Mouse (Mus musculus) mouse trophoblast stem cell (cell line): ENCODE measurements around the gene Cux2.
"Not testable (repeated sequence)": the region's sequence is repeated elsewhere in the genome, so short reads cannot be mapped to it uniquely, and the experiment has no call there.

Experiments
- in situ Hi-C, 2 experiments: fragments of 300-500 bp; cut with MseI, MboI; formaldehyde crosslinking; loops; 2 replicates in 1 of 2; 3 replicates in 1 of 2; pipeline ENCODE4 v1.15.1; 2025

The Cux2 gene

GRCm38 (mm10) chr5:121875041-121875440, 174.9 kb downstream of the Cux2 start:
- in situ Hi-C loops: loop anchor here in 1 of 2 experiments (10.0 kb wide), 1 partner anchor 210 kb away; no protein-coding TSS in a partner anchor

GRCm38 (mm10) chr5:121872158-121872557, 177.7 kb downstream of the Cux2 start:
- in situ Hi-C loops: loop anchor here in 1 of 2 experiments (5.0 to 10.0 kb wide), 2 partner anchors 185 to 213 kb away; no protein-coding TSS in a partner anchor

GRCm38 (mm10) chr5:121871515-121872030, 178.3 kb downstream of the Cux2 start:
- in situ Hi-C loops: loop anchor here in 1 of 2 experiments (5.0 to 10.0 kb wide), 2 partner anchors 186 to 213 kb away; no protein-coding TSS in a partner anchor

GRCm38 (mm10) chr5:121870832-121871231, 179.1 kb downstream of the Cux2 start:
- in situ Hi-C loops: loop anchor here in 1 of 2 experiments (5.0 to 10.0 kb wide), 2 partner anchors 186 to 214 kb away; no protein-coding TSS in a partner anchor

GRCm38 (mm10) chr5:121867963-121868362, 181.9 kb downstream of the Cux2 start:
- in situ Hi-C loops: no loop called here

- in situ Hi-C loops: no loop called here
These were observed 185.6 kb downstream of the Cux2 start for GRCm38 (mm10) chr5:121864330-121864729.

GRCm38 (mm10) chr5:121861964-121862363, 187.9 kb downstream of the Cux2 start:
- in situ Hi-C loops: no loop called here

- in situ Hi-C loops: no loop called here
These were observed 191.5 kb downstream of the Cux2 start for GRCm38 (mm10) chr5:121858427-121858826.

GRCm38 (mm10) chr5:121856740-121857139, 193.2 kb downstream of the Cux2 start:
- in situ Hi-C loops: no loop called here

- in situ Hi-C loops: no loop called here
These were observed 195.1 kb downstream of the Cux2 start for GRCm38 (mm10) chr5:121854768-121855167.

GRCm38 (mm10) chr5:121853368-121854051, 196.4 kb downstream of the Cux2 start:
- in situ Hi-C loops: no loop called here

- in situ Hi-C loops: no loop called here
These were observed 200.2 kb downstream of the Cux2 start for GRCm38 (mm10) chr5:121849478-121850349.

GRCm38 (mm10) chr5:121848743-121849142, 201.2 kb downstream of the Cux2 start, which contains the start of gene Pheta1:
TSS of gene Pheta1 (plus strand) at chr5:121848984.
- in situ Hi-C loops: no loop called here

GRCm38 (mm10) chr5:121848035-121848519, 201.8 kb downstream of the Cux2 start:
- in situ Hi-C loops: no loop called here

GRCm38 (mm10) chr5:121847269-121847668, 202.6 kb downstream of the Cux2 start:
- in situ Hi-C loops: not testable (repeated sequence)

GRCm38 (mm10) chr5:121846322-121846721, 203.6 kb downstream of the Cux2 start:
- in situ Hi-C loops: no loop called here

GRCm38 (mm10) chr5:121845361-121845760, 204.5 kb downstream of the Cux2 start:
- in situ Hi-C loops: no loop called here

- in situ Hi-C loops: no loop called here
These were observed 206.6 kb downstream of the Cux2 start for GRCm38 (mm10) chr5:121843138-121843905.

GRCm38 (mm10) chr5:121842665-121843118, 207.2 kb downstream of the Cux2 start:
- in situ Hi-C loops: no loop called here

- in situ Hi-C loops: no loop called here
These were observed 207.9 kb downstream of the Cux2 start for GRCm38 (mm10) chr5:121841973-121842372.

- in situ Hi-C loops: no loop called here
These were observed 208.4 kb downstream of the Cux2 start for GRCm38 (mm10) chr5:121841516-121841915.
